Mouse (Mus musculus) myocyte (in vitro differentiated cells): ENCODE data around the gene Cast.

Source experiments
- CEBPB ChIP-seq: IDR thresholded peaks from 2 replicates; pipeline ENCODE4 v1.6.1; 2011; ENCODE audit warnings: mild to moderate bottlenecking, moderate library complexity; ENCODE audit not compliant: poor library complexity, insufficient read depth, severe bottlenecking
- MAX ChIP-seq: IDR thresholded peaks from one replicate; pipeline ENCODE4 v1.6.1; 2011; ENCODE audit warnings: low read depth, mild to moderate bottlenecking, control low read depth
- MYOD1 ChIP-seq, 3 experiments: IDR thresholded peaks; one replicate each; pipeline ENCODE4 v1.6.1; 2011; ENCODE audit warnings: control low read depth in 2 of 3, low read depth in 2 of 3, mild to moderate bottlenecking in 2 of 3, moderate library complexity in 1 of 3; ENCODE audit not compliant: insufficient read length in 2 of 3, control insufficient read depth in 1 of 3
- POLR2A ChIP-seq: IDR thresholded peaks from one replicate; pipeline ENCODE4 v1.6.1; 2011; ENCODE audit warnings: low read depth, mild to moderate bottlenecking, control low read depth, moderate library complexity; ENCODE audit not compliant: insufficient read length
- POLR2AphosphoS2 ChIP-seq: IDR thresholded peaks from one replicate; pipeline ENCODE4 v1.6.1; 2011; ENCODE audit warnings: low read depth, control low read depth; ENCODE audit not compliant: insufficient read length
- SRF ChIP-seq: IDR thresholded peaks from one replicate; pipeline ENCODE4 v1.6.1; 2011; ENCODE audit warnings: low read depth; ENCODE audit not compliant: control insufficient read depth, insufficient read length
- TCF3 ChIP-seq: IDR thresholded peaks from one replicate; pipeline ENCODE4 v1.6.1; 2011; ENCODE audit warnings: low read depth, control low read depth; ENCODE audit not compliant: insufficient read length

GRCm38 (mm10) chr13:74736396-74736795, 72.2 kb downstream of the Cast start:
- TF ChIP-seq CEBPB (no peak), POLR2A (no peak), POLR2AphosphoS2 (no peak), MAX (no peak), MYOD1 (IDR thresholded peaks at IDR 0.05; ENCODE audit: control insufficient read depth in 1 of 3, insufficient read length in 2 of 3, low read depth in 2 of 3) (no peak), TCF3 (no peak), SRF (no peak)
